Mouse (Mus musculus) limb, embryonic 11.5 days (tissue): ENCODE measurements around the gene Mid2. TPM values are rescaled to one million over a fixed set of nuclear protein-coding genes. Genes with fewer than 3 reads are reported as not detected.

Experiments used
- ATAC-seq: fragments of 200-750 bp; cut with Nextera tagmentation; 2 replicates; pipeline ENCODE4 v1.8.0; 2017; ENCODE audit warnings: low read depth; ENCODE audit not compliant: insufficient number of reproducible peaks, low FRiP score, low TSS enrichment
- DNase-seq: peaks from one replicate; pipeline ENCODE4 v3.0.0-alpha.2; 2015; ENCODE audit warnings: low spot score
- H3K27ac ChIP-seq: fragments of 300-500 bp; sonication (generic); replicated peaks from 2 replicates; pipeline ENCODE4 v1.5.1; 2014; ENCODE audit warnings: low read depth, mild to moderate bottlenecking, low read length
- H3K27me3 ChIP-seq: fragments of 300-500 bp; sonication (generic); 2 replicates; pipeline ENCODE4 v1.6.1; 2014; ENCODE audit warnings: mild to moderate bottlenecking, low read length, mixed read lengths; ENCODE audit not compliant: control insufficient read depth, insufficient read depth
- H3K36me3 ChIP-seq: fragments of 300-500 bp; sonication (generic); 2 replicates; pipeline ENCODE4 v1.6.1; 2014; ENCODE audit warnings: mild to moderate bottlenecking, low read length, moderate library complexity, mixed read lengths; ENCODE audit not compliant: control insufficient read depth, insufficient read depth
- H3K4me1 ChIP-seq: fragments of 300-500 bp; sonication (generic); 2 replicates; pipeline ENCODE4 v1.6.1; 2014; ENCODE audit warnings: low read length, mixed read lengths; ENCODE audit not compliant: control insufficient read depth, insufficient read depth
- H3K4me2 ChIP-seq: fragments of 300-500 bp; sonication (generic); 2 replicates; pipeline ENCODE4 v1.6.1; 2014; ENCODE audit warnings: low read depth, mild to moderate bottlenecking, moderate library complexity; ENCODE audit not compliant: severe bottlenecking
- H3K4me3 ChIP-seq: fragments of 300-500 bp; sonication (generic); 2 replicates; pipeline ENCODE4 v1.5.1; 2014; ENCODE audit warnings: low read depth, low read length
- H3K9ac ChIP-seq: fragments of 300-500 bp; sonication (generic); 2 replicates; pipeline ENCODE4 v1.6.1; 2014; ENCODE audit warnings: mild to moderate bottlenecking, low read length
- H3K9me3 ChIP-seq: fragments of 300-500 bp; sonication (generic); 2 replicates; pipeline ENCODE4 v1.6.1; 2016; ENCODE audit warnings: low read length; ENCODE audit not compliant: control insufficient read depth
- WGBS: fragments of 180-500 bp; shearing (Covaris S2); extraction: QIAGEN DNeasy Blood & Tissue Kit; methylation state at CpG from one replicate; pipeline ENCODE4 v1.1.7; 2014; 5-methylcytosine and 5-hydroxymethylcytosine counted together
- polyA plus RNA-seq: library from polyadenylated mRNA; unstranded; fragments of >200 nt; fragmentation: Nextera tagmentation; extraction: Ambion mirVana; gene quantifications from 2 replicates; pipeline ENCODE4 v1.2.1, GENCODE M21; 2014

Gene Mid2
- polyA plus RNA-seq = 1.7 and 2.5 TPM in 2 replicates

DNA sequence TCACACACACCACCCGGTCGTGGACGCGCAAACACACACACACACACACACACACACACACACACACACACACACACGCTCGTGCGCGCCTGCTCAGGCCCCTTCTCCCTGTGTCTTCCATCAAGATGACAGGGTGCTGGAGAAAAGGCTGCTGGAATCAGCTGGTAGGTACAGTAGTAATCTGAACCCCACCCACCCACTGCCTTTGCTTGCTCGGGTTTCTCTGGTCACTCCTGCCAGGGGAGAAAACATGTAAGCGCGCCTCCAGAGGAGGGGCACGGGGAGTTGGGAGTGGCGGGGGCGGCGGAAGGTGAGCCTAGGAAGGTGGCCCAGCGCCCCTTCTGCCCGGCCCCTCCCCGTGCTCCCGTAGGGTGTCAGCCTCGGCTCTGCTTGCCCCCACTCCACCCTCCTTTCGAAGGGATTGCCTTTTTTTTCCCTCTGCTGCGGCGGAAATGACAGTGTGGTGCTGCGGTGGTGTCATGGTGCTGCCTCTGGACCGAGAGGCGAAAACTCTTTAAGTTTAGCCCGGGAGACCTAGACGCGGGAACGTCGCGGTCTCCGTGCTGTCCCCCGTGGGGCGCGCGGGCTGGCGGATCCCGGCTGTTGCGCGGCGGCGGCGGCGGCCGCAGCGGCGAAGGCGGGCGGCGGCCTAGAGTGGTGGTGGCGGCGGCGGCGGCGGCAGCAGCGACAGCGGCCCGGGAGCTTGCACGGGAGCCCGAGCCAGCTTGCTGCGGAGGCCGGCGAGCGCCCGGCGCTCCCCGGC lies at the start of gene Mid2:
Mid2 (plus strand) TSS at position 121 of the 763 bp plus-strand sequence.
- H3K9ac ChIP-seq = peak within 1 kb of the TSS; percentile 45
- ATAC-seq (peak; percentile 65), DNase-seq (peak; percentile 43)
- no peaks in the 10 kb centered on the region for H3K9me3 ChIP-seq
- peaks cover 37% of the 10 kb centered on the region for H3K27me3 ChIP-seq
- H3K4me1 ChIP-seq = no peaks in the 10 kb centered on the region
- peak within 1 kb of the TSS; percentile 78 for H3K4me2 ChIP-seq
- peak within 1 kb of the TSS; percentile 40 for H3K4me3 ChIP-seq
- no peaks in the 10 kb centered on the region for H3K36me3 ChIP-seq
- WGBS = 23% methylated on average over 40 of the region's 68 CpGs
- H3K27ac ChIP-seq = no peak within 1 kb of the TSS

- 59% methylated on average over 12 of the region's 12 CpGs for WGBS
- no peak overlapping the region for H3K4me3 ChIP-seq
- H3K27me3 ChIP-seq = peaks cover 2% of the 10 kb centered on the region; the same call in 1 of the 2 replicates
- no peaks in the 10 kb centered on the region for H3K9me3 ChIP-seq
- ATAC-seq = no peak
- no peak overlapping the region for H3K27ac ChIP-seq
- DNase-seq = no peak
- H3K9ac ChIP-seq = no peak overlapping the region
- no peak overlapping the region for H3K4me2 ChIP-seq
- H3K36me3 ChIP-seq = no peaks in the 10 kb centered on the region
- H3K4me1 ChIP-seq = no peaks in the 10 kb centered on the region
These were observed 39.4 kb upstream of the Mid2 start for GRCm38 (mm10) chrX:140624875-140625594.

DNA sequence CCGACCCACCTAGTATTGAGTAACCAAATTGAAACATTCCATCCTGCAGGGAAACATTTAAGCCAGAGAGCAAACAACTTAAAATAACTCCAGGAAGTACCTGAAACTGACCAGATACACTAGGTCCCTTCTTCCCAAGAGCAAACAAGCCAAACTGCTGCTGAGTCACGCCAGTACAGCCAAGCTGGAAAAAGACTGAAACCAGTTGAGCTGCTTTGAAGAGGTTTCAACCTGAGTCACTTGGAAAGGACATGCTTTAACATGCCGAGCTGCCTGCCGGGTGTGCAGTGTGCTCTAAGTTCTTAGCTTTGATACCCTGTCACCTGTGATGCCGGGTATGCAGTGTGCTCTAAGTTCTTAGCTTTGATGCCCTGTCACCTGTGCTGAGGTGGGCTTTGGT lies 26.4 kb upstream of the Mid2 start:
- H3K4me3 ChIP-seq = no peak overlapping the region
- H3K9ac ChIP-seq = no peak overlapping the region
- H3K36me3 ChIP-seq = no peaks in the 10 kb centered on the region
- H3K9me3 ChIP-seq = no peaks in the 10 kb centered on the region
- 76% methylated on average over 5 of the region's 5 CpGs for WGBS
- ATAC-seq (no peak), DNase-seq (no peak)
- H3K4me2 ChIP-seq = no peak overlapping the region
- no peaks in the 10 kb centered on the region for H3K4me1 ChIP-seq
- no peaks in the 10 kb centered on the region for H3K27me3 ChIP-seq
- no peak overlapping the region for H3K27ac ChIP-seq

DNA sequence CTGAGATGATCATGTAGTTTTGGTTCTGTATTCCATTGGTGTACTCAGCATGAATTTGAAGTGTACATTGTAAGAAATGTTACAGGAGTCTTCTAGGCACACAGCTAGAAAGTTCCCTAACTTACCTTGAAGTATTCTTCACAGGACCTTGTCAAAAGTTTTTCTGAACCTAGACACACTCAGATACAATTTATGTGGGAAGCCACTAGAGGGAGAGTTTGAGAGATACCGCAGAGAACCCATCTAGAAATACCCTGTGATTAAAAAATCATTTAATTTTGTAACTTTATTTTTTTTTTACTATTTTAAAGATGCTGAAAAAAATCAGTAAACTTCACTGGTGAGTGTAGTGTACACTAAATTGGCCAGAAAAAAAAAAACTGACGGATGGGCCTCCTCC lies 24.8 kb upstream of the Mid2 start:
- DNase-seq (no peak), ATAC-seq (no peak)
- H3K4me2 ChIP-seq = no peak overlapping the region
- H3K27ac ChIP-seq = no peak overlapping the region
- WGBS = 61% methylated on average over 2 of the region's 2 CpGs
- H3K9ac ChIP-seq = no peak overlapping the region
- H3K4me3 ChIP-seq = no peak overlapping the region
- no peaks in the 10 kb centered on the region for H3K9me3 ChIP-seq
- H3K27me3 ChIP-seq = no peaks in the 10 kb centered on the region
- H3K36me3 ChIP-seq = no peaks in the 10 kb centered on the region
- no peaks in the 10 kb centered on the region for H3K4me1 ChIP-seq

GRCm38 (mm10) chrX:140660731-140661130 lies 3.7 kb upstream of the Mid2 start:
- Histone ChIP-seq H3K9ac (no peak overlapping the region), H3K4me3 (no peak overlapping the region), H3K4me2 (no peak overlapping the region), H3K36me3 (no peaks in the 10 kb centered on the region), H3K9me3 (no peaks in the 10 kb centered on the region), H3K27ac (no peak overlapping the region), H3K4me1 (no peaks in the 10 kb centered on the region), H3K27me3 (peaks cover 26% of the 10 kb centered on the region)
- ATAC-seq (no peak), DNase-seq (no peak)
- WGBS = 27% methylated on average over 1 of the region's 1 CpGs

DNA sequence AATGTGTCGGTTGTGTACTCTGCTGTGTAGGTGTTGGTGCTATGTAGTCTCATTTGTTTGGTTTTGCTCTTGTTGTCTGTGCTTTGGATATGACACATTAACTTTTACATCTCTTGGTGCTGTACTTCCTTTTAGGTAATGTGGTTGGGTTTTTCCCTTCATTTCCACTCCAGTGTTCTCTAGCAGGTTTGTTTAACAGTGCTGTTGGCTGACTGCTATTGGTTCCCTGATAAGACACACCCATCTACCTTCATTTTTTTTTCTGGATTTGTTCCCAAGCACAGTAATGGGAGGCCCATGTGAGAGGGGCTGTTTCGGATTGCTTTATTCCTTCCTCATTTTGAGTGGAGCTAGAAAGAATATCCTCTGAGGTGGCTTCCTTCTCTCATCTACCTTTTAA lies 883 bp upstream of the Mid2 start:
- ATAC-seq = no peak
- WGBS = 82% methylated on average over 2 of the region's 2 CpGs
- Histone ChIP-seq H3K4me2 (no peak overlapping the region), H3K9me3 (no peaks in the 10 kb centered on the region), H3K27me3 (peaks cover 37% of the 10 kb centered on the region), H3K9ac (no peak overlapping the region), H3K4me1 (no peaks in the 10 kb centered on the region), H3K36me3 (no peaks in the 10 kb centered on the region), H3K27ac (no peak overlapping the region), H3K4me3 (no peak overlapping the region)
- DNase-seq = no peak

GRCm38 (mm10) chrX:140665242-140665810 lies 927 bp downstream of the Mid2 start:
- Histone ChIP-seq H3K4me1 (no peaks in the 10 kb centered on the region), H3K27me3 (peaks cover 37% of the 10 kb centered on the region), H3K4me2 (peak overlapping the region; percentile 78), H3K4me3 (peak overlapping the region; percentile 40), H3K9ac (peak overlapping the region; percentile 45), H3K27ac (no peak overlapping the region), H3K9me3 (no peaks in the 10 kb centered on the region), H3K36me3 (no peaks in the 10 kb centered on the region)
- WGBS = 20% methylated on average over 42 of the region's 47 CpGs
- DNase-seq (peak; percentile 39), ATAC-seq (peak; percentile 57; the same call in 1 of the 2 replicates)

GRCm38 (mm10) chrX:140675444-140675843 lies 11.0 kb downstream of the Mid2 start:
- H3K4me1 ChIP-seq = no peaks in the 10 kb centered on the region
- no peak for DNase-seq
- no peak overlapping the region for H3K27ac ChIP-seq
- 80% methylated on average over 5 of the region's 5 CpGs for WGBS
- ATAC-seq = no peak
- peaks cover 8% of the 10 kb centered on the region; the same call in 1 of the 2 replicates for H3K27me3 ChIP-seq
- H3K36me3 ChIP-seq = no peaks in the 10 kb centered on the region
- no peaks in the 10 kb centered on the region for H3K9me3 ChIP-seq
- H3K4me2 ChIP-seq = no peak overlapping the region
- no peak overlapping the region for H3K4me3 ChIP-seq
- no peak overlapping the region for H3K9ac ChIP-seq
